Mouse (Mus musculus) right cerebral cortex, adult 18-20 months (tissue): ENCODE data around the gene Ggt5.

Experiments used
- DNase-seq: peaks from one replicate; pipeline ENCODE4 v3.0.0; 2022; ENCODE audit warnings: mixed read lengths

The Ggt5 gene

DNA sequence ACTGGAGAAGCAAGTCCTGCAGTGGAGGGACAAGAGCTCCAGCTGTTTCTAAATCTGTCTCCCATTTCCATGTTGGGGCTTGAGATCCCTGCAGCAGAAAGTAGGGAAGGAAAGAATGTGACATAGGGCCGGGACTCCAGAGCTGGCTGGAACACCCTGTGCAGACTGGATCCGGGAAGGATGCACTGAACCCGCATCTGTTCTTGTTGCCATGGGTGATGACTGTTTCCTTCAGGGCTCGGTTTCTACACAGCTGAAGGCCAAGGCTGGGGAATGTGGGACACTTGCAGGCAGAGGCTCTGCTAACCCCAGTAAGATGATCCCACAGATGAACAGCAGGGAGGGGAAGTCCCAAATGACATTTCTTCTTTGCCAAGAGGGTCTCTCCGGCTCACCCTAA lies 43.5 kb downstream of the Ggt5 start:
- no peak for DNase-seq

- no peak for DNase-seq
These were observed 43.9 kb downstream of the Ggt5 start for GRCm38 (mm10) chr10:75633048-75633447.

- DNase-seq = no peak
These were observed 44.5 kb downstream of the Ggt5 start for GRCm38 (mm10) chr10:75633576-75634139.

GRCm38 (mm10) chr10:75634610-75635009 lies 45.5 kb downstream of the Ggt5 start:
- no peak for DNase-seq

GRCm38 (mm10) chr10:75635019-75635692 lies 46.0 kb downstream of the Ggt5 start:
- DNase-seq = no peak

DNA sequence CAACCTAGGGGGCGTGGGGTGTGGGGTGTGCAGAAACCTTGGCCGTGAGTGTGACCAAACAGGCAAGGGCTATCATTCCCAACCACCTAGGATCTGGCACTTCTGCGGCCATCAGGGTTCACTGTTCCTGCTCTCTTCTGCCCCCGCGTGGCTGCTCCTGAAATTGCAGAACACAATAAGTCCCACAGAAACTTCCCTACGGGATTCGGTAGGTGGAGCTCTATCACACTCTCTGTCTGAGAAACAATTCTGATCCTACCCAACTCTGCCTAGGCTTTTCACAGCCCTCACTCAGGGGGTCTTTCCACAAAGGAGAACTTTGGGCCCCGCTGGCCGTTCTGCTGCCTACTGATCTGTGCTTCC lies 46.5 kb downstream of the Ggt5 start:
- peak; percentile 85 for DNase-seq

DNA sequence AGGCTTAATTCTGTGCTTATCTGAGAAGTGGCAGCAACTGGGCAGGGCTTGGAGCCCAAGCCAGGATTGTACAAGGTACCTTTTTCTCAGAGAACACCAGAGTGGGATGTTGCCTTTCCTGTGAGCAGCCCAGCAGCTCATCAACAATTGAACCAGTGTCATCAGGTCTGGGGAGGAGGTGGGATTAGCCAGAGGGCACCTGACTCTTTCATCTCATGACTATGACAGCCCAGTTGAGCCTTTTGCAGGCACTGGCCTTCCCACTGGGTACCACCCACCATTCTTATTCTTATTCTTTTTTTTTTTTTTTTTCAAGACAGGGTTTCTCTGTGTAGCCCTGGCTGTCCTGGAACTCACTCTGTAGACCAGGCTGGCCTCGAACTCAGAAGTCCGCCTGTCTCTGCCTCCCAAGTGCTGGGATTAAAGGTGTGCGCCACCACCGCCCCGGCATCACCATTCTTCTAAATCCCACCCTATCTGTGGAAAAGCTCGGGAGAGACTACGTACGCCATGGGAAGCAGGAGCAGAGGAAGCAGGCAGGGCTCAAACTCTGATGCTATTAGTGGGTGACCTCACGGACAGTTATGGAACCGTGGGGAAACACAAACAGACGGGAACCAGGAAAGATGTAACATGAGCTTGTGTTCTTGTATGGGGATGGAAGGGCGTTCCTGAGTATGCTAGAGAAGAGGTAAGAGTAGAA lies 47.1 kb downstream of the Ggt5 start:
- no peak for DNase-seq

DNA sequence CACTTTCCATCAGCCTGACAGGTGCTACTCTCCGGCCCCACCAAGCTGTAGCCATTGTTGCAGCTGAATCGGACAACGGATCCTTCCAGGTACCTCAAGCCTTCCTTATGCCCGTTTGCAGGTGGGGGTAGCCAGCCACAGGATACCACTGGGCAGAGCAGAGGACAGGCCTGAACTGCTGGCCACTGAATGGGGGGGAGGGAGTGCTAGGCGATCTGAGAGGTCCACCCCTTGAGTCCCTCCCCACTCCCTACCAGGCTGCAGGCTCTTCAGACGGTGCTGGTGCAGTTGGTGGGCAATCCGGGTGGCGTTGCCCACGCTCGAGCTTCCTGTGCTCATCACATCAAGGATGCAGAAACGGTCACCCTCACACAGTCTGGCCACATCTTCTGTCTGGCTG lies 48.6 kb downstream of the Ggt5 start:
- no peak for DNase-seq

- peak; percentile 1 for DNase-seq
These were observed 52.6 kb downstream of the Ggt5 start for GRCm38 (mm10) chr10:75641721-75642222.

- no peak for DNase-seq
These were observed 53.3 kb downstream of the Ggt5 start for GRCm38 (mm10) chr10:75642436-75642835.

DNA sequence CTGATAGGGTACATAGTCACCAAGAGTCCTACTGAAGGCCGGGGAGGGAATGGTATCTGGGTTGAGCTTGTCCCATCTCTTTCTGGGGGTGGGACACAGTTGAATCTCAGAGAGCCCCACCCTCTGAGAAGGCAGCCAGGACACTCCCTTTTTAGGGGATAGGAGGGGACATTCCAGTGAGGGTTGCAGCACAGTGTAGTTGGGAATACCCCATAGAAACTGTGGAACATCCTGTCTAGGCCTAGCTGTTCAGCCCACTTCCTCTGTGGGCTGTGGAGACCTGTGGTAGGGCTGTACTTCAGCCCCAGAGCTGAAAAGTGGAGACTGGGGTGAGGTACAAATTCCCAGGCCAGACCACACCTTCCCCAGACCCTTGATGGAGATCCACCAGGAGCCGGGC lies 53.8 kb downstream of the Ggt5 start:
- DNase-seq = no peak

GRCm38 (mm10) chr10:75643741-75644343 lies 54.7 kb downstream of the Ggt5 start, which contains the start of gene Susd2:
Gene Susd2, minus strand, starts transcription at chr10:75644008.
- peak; percentile 43 for DNase-seq

DNA sequence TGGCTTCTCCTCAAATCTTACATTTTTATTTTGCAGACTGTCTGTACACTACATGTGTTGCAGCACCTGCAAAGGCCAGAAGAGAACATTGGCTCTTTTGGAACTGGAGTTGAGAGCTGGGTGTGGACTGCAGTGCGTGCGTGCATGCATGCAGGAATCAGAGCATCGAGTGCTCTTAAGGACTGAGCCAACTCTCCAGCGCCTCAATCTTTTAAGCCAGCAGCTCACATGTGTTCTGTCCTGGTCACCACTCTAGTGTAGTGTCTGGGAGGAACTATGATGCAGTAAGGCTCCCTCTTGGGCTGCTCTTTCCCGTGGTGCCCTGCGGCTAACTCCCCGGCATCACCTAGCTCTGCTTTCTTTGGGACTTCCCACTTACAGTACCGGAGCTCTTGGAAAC lies 56.5 kb downstream of the Ggt5 start:
- no peak for DNase-seq

- DNase-seq = no peak
These were observed 57.3 kb downstream of the Ggt5 start for GRCm38 (mm10) chr10:75646406-75646805.

- DNase-seq = peak; percentile 52
These were observed 58.2 kb downstream of the Ggt5 start for GRCm38 (mm10) chr10:75647362-75647761.

DNA sequence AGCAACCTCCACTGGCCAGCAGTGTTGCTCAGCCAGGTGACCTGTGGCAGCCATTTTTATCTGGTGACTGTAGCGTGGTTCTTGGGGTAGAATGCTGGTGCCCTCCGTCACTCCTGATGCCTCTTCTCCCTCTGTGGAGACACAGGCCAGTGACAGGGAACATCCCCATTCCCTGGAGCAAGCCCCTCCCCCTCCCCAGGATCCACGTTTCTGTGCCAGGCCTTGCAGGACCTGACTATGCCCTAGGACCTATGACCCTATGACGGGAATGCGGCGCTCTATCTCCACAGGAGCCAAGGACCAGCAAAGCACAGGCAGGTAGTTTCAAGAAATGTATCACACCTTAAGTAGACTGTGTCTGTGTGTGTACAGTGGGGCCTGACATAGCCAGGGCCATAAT lies 59.0 kb downstream of the Ggt5 start:
- DNase-seq = no peak

GRCm38 (mm10) chr10:75649001-75649400 lies 59.9 kb downstream of the Ggt5 start:
- no peak for DNase-seq

DNA sequence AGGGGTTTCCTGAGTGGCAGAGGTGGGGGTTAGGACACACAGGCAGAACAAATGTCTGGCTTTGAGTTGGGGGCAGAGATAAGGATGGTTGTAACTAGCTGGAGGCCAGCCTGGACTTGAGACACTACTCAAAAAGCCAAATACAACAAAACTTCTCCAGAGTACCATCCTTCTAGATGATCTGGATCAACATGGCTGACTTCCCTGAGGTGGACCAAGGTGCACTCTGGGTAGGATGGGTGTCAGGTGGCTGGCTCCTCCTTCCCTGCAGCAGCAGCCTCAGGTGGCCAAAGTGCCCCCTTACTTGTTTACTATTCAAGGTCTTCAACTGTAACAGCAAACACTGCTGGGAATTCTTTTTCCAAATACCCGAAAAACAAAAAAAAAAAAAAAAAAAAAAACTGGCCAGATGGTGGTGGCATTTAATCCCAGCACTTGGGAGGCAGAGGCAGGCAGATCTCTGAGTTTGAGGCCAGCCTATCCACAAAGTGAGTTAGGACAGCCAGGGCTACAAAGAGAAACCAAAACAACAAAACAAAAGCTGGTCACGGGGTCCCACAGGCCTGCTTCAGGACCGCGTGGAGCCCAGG lies 60.4 kb downstream of the Ggt5 start:
- DNase-seq = no peak

GRCm38 (mm10) chr10:75650306-75650902 lies 61.3 kb downstream of the Ggt5 start:
- DNase-seq = peak; percentile 62

DNA sequence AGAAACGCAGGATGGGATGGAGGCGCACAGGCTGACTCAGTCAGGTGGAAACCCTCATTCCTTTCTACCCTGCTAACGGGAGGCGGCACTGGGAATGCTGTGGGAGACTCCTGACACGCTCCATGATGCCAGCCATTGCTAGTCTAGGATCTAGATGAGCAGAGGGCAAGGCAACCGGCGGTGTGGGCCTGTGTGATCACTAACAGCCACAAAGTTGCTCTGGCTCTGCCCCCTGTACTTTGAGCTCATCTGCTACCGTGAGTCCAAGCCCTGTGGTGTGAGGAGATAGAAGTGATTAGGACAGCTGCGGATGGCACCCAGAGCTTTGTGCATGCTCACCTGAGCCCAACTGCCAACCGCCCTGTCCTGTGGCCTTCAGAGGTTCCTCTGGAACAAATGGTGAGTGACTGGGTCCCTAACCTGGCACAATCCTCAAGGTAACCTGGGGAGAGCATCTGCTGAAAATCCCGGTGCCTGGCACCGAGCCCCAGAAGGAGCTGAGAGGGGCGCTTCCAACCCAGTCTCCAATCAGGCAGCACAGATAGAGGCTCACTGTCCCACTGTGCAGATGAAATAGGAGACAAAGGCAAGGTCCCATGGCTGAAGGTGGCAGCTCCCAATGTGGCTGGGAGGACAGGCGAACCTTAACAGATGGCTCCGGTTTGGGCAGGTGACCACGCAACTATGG lies 62.4 kb downstream of the Ggt5 start:
- DNase-seq = no peak

- DNase-seq = no peak
These were observed 64.9 kb downstream of the Ggt5 start for GRCm38 (mm10) chr10:75654053-75654452.

GRCm38 (mm10) chr10:75657165-75657564 lies 68.0 kb downstream of the Ggt5 start:
- no peak for DNase-seq
